Mouse (Mus musculus) myocyte (in vitro differentiated cells): ENCODE results near the gene Map4k5.

Experiments used
- CEBPB ChIP-seq: IDR thresholded peaks from 2 replicates; pipeline ENCODE4 v1.6.1; 2011; ENCODE audit warnings: mild to moderate bottlenecking, moderate library complexity; ENCODE audit not compliant: poor library complexity, insufficient read depth, severe bottlenecking
- E2F4 ChIP-seq: IDR thresholded peaks from one replicate; pipeline ENCODE4 v1.6.1; 2011; ENCODE audit warnings: mild to moderate bottlenecking, control low read depth, moderate library complexity; ENCODE audit not compliant: insufficient read depth
- MAX ChIP-seq: IDR thresholded peaks from one replicate; pipeline ENCODE4 v1.6.1; 2011; ENCODE audit warnings: low read depth, mild to moderate bottlenecking, control low read depth
- MYOD1 ChIP-seq, 3 experiments: IDR thresholded peaks; one replicate each; pipeline ENCODE4 v1.6.1; 2011; ENCODE audit warnings: control low read depth in 2 of 3, low read depth in 2 of 3, mild to moderate bottlenecking in 2 of 3, moderate library complexity in 1 of 3; ENCODE audit not compliant: insufficient read length in 2 of 3, control insufficient read depth in 1 of 3
- MYOG ChIP-seq, 3 experiments: IDR thresholded peaks; one replicate each; pipeline ENCODE4 v1.6.1; 2011; ENCODE audit warnings: control low read depth in 2 of 3, low read depth in 2 of 3, mild to moderate bottlenecking in 2 of 3; ENCODE audit not compliant: insufficient read length in 2 of 3, control insufficient read depth in 1 of 3, insufficient read depth in 1 of 3
- POLR2A ChIP-seq: IDR thresholded peaks from one replicate; pipeline ENCODE4 v1.6.1; 2011; ENCODE audit warnings: low read depth, mild to moderate bottlenecking, control low read depth, moderate library complexity; ENCODE audit not compliant: insufficient read length
- POLR2AphosphoS2 ChIP-seq: IDR thresholded peaks from one replicate; pipeline ENCODE4 v1.6.1; 2011; ENCODE audit warnings: low read depth, control low read depth; ENCODE audit not compliant: insufficient read length
- REST ChIP-seq: IDR thresholded peaks from one replicate; pipeline ENCODE4 v1.6.1; 2011; ENCODE audit warnings: mild to moderate bottlenecking, control low read depth, moderate library complexity; ENCODE audit not compliant: insufficient read depth, insufficient read length
- TCF12 ChIP-seq: IDR thresholded peaks from one replicate; pipeline ENCODE4 v1.6.1; 2011; ENCODE audit warnings: mild to moderate bottlenecking, control low read depth; ENCODE audit not compliant: poor library complexity, insufficient read depth, severe bottlenecking
- USF1 ChIP-seq: IDR thresholded peaks from one replicate; pipeline ENCODE4 v1.6.1; 2011; ENCODE audit warnings: low read depth, mild to moderate bottlenecking, control low read depth, moderate library complexity

DNA sequence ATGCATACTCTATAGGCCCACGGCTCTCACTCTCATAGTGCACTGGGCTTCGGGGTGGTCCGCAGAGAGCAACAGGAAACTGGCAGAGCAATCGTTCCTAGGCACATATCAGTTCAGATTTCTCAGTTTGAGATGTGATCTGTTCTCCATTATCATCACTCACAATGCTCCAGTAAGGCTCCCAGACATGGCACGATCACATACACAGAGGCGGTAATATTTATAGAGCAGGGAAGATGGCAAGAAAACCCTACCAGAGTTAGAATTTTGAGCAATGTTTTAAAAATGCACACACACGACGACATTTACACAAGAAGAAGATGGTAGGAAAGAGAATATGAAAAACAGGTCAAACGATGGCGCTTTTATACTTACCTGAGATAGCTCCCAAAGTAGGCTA is 36.6 kb downstream of the Map4k5 start:
- TF ChIP-seq POLR2A (no peak), TCF12 (no peak), REST (no peak), E2F4 (no peak), USF1 (no peak), CEBPB (no peak), MAX (no peak), MYOG (IDR thresholded peaks at IDR 0.05; ENCODE audit: control insufficient read depth in 1 of 3, insufficient read depth in 1 of 3, insufficient read length in 2 of 3, low read depth in 2 of 3) (no peak), POLR2AphosphoS2 (no peak), MYOD1 (IDR thresholded peaks at IDR 0.05; ENCODE audit: control insufficient read depth in 1 of 3, insufficient read length in 2 of 3, low read depth in 2 of 3) (no peak)
